Mouse (Mus musculus) myocyte (in vitro differentiated cells): Measurements from ENCODE around the gene Espl1. TPM values are rescaled to one million over a fixed set of nuclear protein-coding genes. Genes with fewer than 3 reads are reported as not detected.

ENCODE experiments used
- H3K27me3 ChIP-seq: one replicate; pipeline ENCODE4 v1.6.1; 2011; ENCODE audit not compliant: control insufficient read depth, insufficient read depth, insufficient read length
- H3K36me3 ChIP-seq: one replicate; pipeline ENCODE4 v1.6.1; 2011; ENCODE audit not compliant: control insufficient read depth, insufficient read depth
- H3K4me2 ChIP-seq: one replicate; pipeline ENCODE4 v1.6.1; 2011; ENCODE audit warnings: low read depth, control low read depth
- H3K4me3 ChIP-seq: one replicate; pipeline ENCODE4 v1.5.1; 2011; ENCODE audit warnings: mild to moderate bottlenecking, control low read depth, moderate library complexity
- H3K79me2 ChIP-seq: one replicate; pipeline ENCODE4 v1.6.1; 2011; ENCODE audit not compliant: control insufficient read depth, insufficient read depth
- H3ac ChIP-seq: one replicate; pipeline ENCODE4 v1.6.1; 2011; ENCODE audit not compliant: control insufficient read depth, insufficient read length
- CEBPB ChIP-seq: IDR thresholded peaks from 2 replicates; pipeline ENCODE4 v1.6.1; 2011; ENCODE audit warnings: mild to moderate bottlenecking, moderate library complexity; ENCODE audit not compliant: poor library complexity, insufficient read depth, severe bottlenecking
- E2F4 ChIP-seq: IDR thresholded peaks from one replicate; pipeline ENCODE4 v1.6.1; 2011; ENCODE audit warnings: mild to moderate bottlenecking, control low read depth, moderate library complexity; ENCODE audit not compliant: insufficient read depth
- MAX ChIP-seq: IDR thresholded peaks from one replicate; pipeline ENCODE4 v1.6.1; 2011; ENCODE audit warnings: low read depth, mild to moderate bottlenecking, control low read depth
- MYOD1 ChIP-seq, 3 experiments: IDR thresholded peaks; one replicate each; pipeline ENCODE4 v1.6.1; 2011; ENCODE audit warnings: control low read depth in 2 of 3, low read depth in 2 of 3, mild to moderate bottlenecking in 2 of 3, moderate library complexity in 1 of 3; ENCODE audit not compliant: insufficient read length in 2 of 3, control insufficient read depth in 1 of 3
- MYOG ChIP-seq, 3 experiments: IDR thresholded peaks; one replicate each; pipeline ENCODE4 v1.6.1; 2011; ENCODE audit warnings: control low read depth in 2 of 3, low read depth in 2 of 3, mild to moderate bottlenecking in 2 of 3; ENCODE audit not compliant: insufficient read length in 2 of 3, control insufficient read depth in 1 of 3, insufficient read depth in 1 of 3
- POLR2A ChIP-seq: IDR thresholded peaks from one replicate; pipeline ENCODE4 v1.6.1; 2011; ENCODE audit warnings: low read depth, mild to moderate bottlenecking, control low read depth, moderate library complexity; ENCODE audit not compliant: insufficient read length
- POLR2AphosphoS2 ChIP-seq: IDR thresholded peaks from one replicate; pipeline ENCODE4 v1.6.1; 2011; ENCODE audit warnings: low read depth, control low read depth; ENCODE audit not compliant: insufficient read length
- REST ChIP-seq: IDR thresholded peaks from one replicate; pipeline ENCODE4 v1.6.1; 2011; ENCODE audit warnings: mild to moderate bottlenecking, control low read depth, moderate library complexity; ENCODE audit not compliant: insufficient read depth, insufficient read length
- SRF ChIP-seq: IDR thresholded peaks from one replicate; pipeline ENCODE4 v1.6.1; 2011; ENCODE audit warnings: low read depth; ENCODE audit not compliant: control insufficient read depth, insufficient read length
- TCF12 ChIP-seq: IDR thresholded peaks from one replicate; pipeline ENCODE4 v1.6.1; 2011; ENCODE audit warnings: mild to moderate bottlenecking, control low read depth; ENCODE audit not compliant: poor library complexity, insufficient read depth, severe bottlenecking
- TCF3 ChIP-seq: IDR thresholded peaks from one replicate; pipeline ENCODE4 v1.6.1; 2011; ENCODE audit warnings: low read depth, control low read depth; ENCODE audit not compliant: insufficient read length
- USF1 ChIP-seq: IDR thresholded peaks from one replicate; pipeline ENCODE4 v1.6.1; 2011; ENCODE audit warnings: low read depth, mild to moderate bottlenecking, control low read depth, moderate library complexity
- polyA plus RNA-seq: library from polyadenylated mRNA; unstranded; fragments of >200 nt; fragmentation: generic; extraction: Trizol; gene quantifications from one replicate; pipeline ENCODE4 v1.2.1, GENCODE M21; 2012; ENCODE audit warnings: missing spikeins

Gene Espl1
- polyA plus RNA-seq, 1 experiment, result 16.7 TPM

DNA sequence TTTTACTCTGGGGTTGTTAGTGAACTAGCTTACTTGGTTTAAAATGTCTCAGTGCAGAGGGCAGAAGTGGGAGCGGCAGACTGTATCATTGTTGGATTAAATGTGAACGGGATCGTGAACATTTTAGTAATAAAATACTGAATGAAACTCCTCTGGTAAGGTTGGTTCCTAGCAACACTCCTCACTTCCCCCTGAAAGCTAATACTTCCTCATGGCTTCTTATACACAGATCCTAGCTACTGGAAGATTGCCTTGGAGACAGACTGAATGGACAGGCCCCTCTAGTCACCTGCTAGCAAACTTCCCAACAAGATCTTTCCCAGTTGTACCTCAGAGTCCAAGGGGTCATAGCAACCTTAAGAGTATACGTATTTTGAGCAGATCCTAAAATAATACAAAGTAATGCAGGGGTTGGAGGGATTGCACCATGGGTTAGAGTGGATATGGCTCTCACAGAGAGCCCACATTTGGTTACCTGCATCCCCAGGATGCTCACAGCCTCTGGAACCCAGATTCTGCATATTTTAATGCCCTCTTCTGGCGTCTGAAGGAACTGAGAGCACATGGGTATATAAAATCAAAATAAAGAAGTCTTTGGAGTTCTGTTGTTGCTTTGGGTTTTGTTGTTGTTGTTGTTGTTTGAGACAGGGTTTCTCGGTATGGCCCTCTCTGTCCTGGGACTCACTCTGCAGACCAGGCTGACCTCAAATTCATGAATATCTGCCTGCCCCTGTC, 21.9 kb upstream of the Espl1 start:
- no peak for TF ChIP-seq MYOG (IDR thresholded peaks at IDR 0.05; ENCODE audit: control insufficient read depth in 1 of 3, insufficient read depth in 1 of 3, insufficient read length in 2 of 3, low read depth in 2 of 3)
- H3K79me2 ChIP-seq, result no peaks in the 10 kb centered on the region
- no peaks in the 10 kb centered on the region for H3K27me3 ChIP-seq
- H3K36me3 ChIP-seq, result no peaks in the 10 kb centered on the region
- no peak overlapping the region for H3K4me2 ChIP-seq
- H3ac ChIP-seq, result no peak overlapping the region
- no peak overlapping the region for H3K4me3 ChIP-seq

DNA sequence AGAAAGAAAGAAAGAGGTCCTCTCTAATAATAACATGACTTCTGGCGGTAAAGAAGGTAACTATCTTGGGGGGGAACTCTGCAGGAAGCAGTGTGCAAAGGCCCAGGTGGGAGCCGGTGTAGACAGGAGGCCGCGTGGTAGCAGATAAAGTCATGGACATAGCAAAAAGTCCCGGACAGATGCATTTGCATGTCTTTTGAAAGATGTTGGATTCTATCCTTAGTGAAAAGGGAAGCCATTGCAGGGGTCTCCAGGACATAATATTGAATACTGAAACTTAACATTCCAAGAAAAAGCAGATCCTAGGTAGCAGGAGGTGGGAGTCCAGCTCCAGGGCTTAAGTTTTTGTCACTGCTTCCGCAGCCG, 17.4 kb upstream of the Espl1 start:
- no peaks in the 10 kb centered on the region for H3K36me3 ChIP-seq
- H3K27me3 ChIP-seq, result no peaks in the 10 kb centered on the region
- peaks cover 16% of the 10 kb centered on the region for H3K79me2 ChIP-seq
- peak overlapping the region; percentile 32 for H3ac ChIP-seq
- H3K4me2 ChIP-seq, result peak overlapping the region; percentile 87
- peak overlapping the region; percentile 69 for H3K4me3 ChIP-seq
- TF ChIP-seq USF1 (no peak), TCF12 (no peak), TCF3 (no peak), MYOD1 (IDR thresholded peaks at IDR 0.05; ENCODE audit: control insufficient read depth in 1 of 3, insufficient read length in 2 of 3, low read depth in 2 of 3) (no peak), E2F4 (no peak), SRF (no peak), MAX (no peak), POLR2AphosphoS2 (no peak), REST (no peak), POLR2A (no peak), MYOG (IDR thresholded peaks at IDR 0.05; ENCODE audit: control insufficient read depth in 1 of 3, insufficient read depth in 1 of 3, insufficient read length in 2 of 3, low read depth in 2 of 3) (no peak), CEBPB (no peak)

DNA sequence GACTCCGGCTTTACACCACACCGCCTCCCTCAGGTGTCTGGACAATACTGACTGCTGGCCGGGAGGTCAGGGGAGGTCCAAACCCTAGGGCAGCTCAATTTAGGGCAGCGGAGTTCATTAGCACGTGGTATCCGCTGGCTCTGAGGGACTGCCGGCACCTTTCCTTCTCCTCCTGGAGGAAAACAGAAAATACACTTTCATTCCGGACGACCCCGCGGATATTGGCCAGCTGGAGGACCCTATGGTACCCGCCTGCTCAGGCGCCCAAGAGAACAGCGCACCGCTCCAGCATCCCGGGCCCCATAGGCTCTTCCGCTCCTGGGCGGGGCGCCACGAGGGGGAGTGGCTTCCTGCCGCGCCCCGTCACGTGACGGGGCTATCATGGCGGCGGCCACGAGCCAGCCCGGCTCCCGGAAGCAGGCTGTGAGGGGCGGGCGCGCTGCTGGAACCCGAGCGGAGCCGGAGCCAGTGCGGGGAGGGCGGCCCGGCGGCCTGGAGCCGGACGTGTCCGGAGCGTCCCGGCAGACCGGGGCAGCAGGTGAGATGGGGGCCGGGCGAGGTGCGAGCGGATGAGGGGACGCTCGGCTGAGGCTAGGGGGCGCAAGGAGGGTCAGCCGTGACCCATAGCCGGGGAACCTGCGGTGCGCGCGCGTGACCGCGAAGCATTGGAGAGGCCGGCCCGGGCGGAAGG, 16.8 kb upstream of the Espl1 start, which contains the start of gene Mfsd5:
Gene Mfsd5, plus strand, starts transcription at position 363 of the 691 bp plus-strand sequence.
- H3K4me3 ChIP-seq, result peak within 1 kb of the TSS; percentile 69
- peaks cover 16% of the 10 kb centered on the region for H3K79me2 ChIP-seq
- TF ChIP-seq MYOG (IDR thresholded peaks at IDR 0.05; ENCODE audit: control insufficient read depth in 1 of 3, insufficient read depth in 1 of 3, insufficient read length in 2 of 3, low read depth in 2 of 3) (peak in 2 of 3 experiments; percentile 19 to 52), REST (no peak), TCF3 (no peak), POLR2AphosphoS2 (peak; percentile 83), USF1 (peak; percentile 94), MAX (no peak), SRF (no peak), TCF12 (no peak), CEBPB (no peak), MYOD1 (IDR thresholded peaks at IDR 0.05; ENCODE audit: control insufficient read depth in 1 of 3, insufficient read length in 2 of 3, low read depth in 2 of 3) (peak in 1 of 3 experiments; percentile 46), POLR2A (peak; percentile 90), E2F4 (peak; percentile 32)
- H3K27me3 ChIP-seq, result no peaks in the 10 kb centered on the region
- H3K4me2 ChIP-seq, result peak within 1 kb of the TSS; percentile 96
- peak within 1 kb of the TSS; percentile 32 for H3ac ChIP-seq
- no peaks in the 10 kb centered on the region for H3K36me3 ChIP-seq

DNA sequence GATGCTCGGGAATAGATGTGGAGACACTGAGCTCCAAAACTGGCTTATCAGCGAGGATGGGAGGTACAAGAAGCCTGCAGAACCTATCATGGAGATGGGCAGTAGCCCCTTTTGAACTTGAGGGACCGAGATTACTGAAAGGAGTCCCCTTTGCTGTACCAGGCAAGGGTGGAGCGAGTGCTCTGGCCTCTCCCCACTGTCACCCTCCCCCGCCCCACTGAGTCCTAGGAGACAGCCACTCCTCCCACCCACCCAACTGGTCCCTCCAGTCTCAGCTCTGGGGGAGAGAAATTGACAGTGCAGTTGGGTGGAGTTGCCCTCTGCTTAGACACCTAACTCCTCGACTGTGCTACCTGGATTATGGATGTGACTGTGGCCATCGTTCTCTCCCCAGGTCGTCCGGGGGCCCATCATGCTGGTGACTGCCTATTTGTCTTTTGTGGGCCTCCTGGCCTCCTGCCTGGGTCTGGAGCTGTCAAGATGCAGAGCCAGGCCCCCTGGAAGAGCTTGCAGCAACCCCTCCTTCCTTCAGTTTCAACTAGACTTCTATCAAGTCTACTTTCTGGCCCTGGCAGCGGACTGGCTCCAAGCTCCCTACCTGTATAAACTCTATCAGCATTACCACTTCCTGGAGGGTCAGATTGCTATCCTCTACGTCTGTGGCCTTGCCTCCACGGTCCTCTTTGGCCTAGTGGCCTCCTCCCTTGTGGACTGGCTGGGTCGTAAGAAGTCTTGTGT, 16.1 kb upstream of the Espl1 start:
- no peaks in the 10 kb centered on the region for H3K27me3 ChIP-seq
- TF ChIP-seq CEBPB, result no peak
- TF ChIP-seq E2F4, result no peak
- no peak for TF ChIP-seq POLR2AphosphoS2
- TF ChIP-seq USF1, result no peak
- TF ChIP-seq POLR2A, result no peak
- TF ChIP-seq TCF12, result no peak
- no peak for TF ChIP-seq MAX
- peak overlapping the region; percentile 69 for H3K4me3 ChIP-seq
- no peaks in the 10 kb centered on the region for H3K36me3 ChIP-seq
- peaks cover 16% of the 10 kb centered on the region for H3K79me2 ChIP-seq
- peak overlapping the region; percentile 96 for H3K4me2 ChIP-seq
- H3ac ChIP-seq, result peak overlapping the region; percentile 32

DNA sequence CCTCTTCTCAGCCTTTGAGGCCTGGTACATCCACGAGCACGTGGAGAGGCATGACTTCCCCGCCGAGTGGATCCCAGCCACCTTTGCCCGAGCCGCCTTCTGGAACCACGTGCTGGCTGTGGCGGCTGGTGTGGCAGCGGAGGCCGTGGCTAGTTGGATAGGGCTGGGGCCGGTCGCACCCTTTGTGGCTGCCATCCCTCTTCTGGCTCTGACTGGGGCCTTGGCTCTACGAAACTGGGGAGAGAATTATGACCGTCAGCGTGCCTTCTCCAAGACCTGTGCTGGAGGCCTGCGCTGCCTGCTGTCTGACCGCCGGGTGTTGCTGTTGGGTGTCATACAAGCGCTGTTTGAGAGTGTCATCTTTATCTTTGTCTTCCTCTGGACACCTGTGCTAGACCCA, 15.4 kb upstream of the Espl1 start:
- Histone ChIP-seq H3K79me2 (peaks cover 16% of the 10 kb centered on the region), H3K27me3 (no peaks in the 10 kb centered on the region), H3K36me3 (no peaks in the 10 kb centered on the region), H3ac (peak overlapping the region; percentile 32), H3K4me3 (peak overlapping the region; percentile 69), H3K4me2 (peak overlapping the region; percentile 96)
- TF ChIP-seq E2F4 (no peak), MAX (no peak), TCF12 (no peak), MYOD1 (IDR thresholded peaks at IDR 0.05; ENCODE audit: control insufficient read depth in 1 of 3, insufficient read length in 2 of 3, low read depth in 2 of 3) (no peak), POLR2AphosphoS2 (no peak), SRF (no peak), REST (no peak), CEBPB (no peak), MYOG (IDR thresholded peaks at IDR 0.05; ENCODE audit: control insufficient read depth in 1 of 3, insufficient read depth in 1 of 3, insufficient read length in 2 of 3, low read depth in 2 of 3) (no peak), TCF3 (no peak), USF1 (no peak), POLR2A (no peak)
